Mouse (Mus musculus) heart, postnatal 0 days (tissue): Measurements from ENCODE around the gene Ass1. TPM values are rescaled to one million over a fixed set of nuclear protein-coding genes. Genes with fewer than 3 reads are reported as not detected.

Source experiments
- ATAC-seq: fragments of 200-750 bp; cut with Nextera tagmentation; 2 replicates; pipeline ENCODE4 v1.8.0; 2017; ENCODE audit warnings: low read depth, moderate number of reproducible peaks, moderate library complexity; ENCODE audit not compliant: insufficient read depth
- DNase-seq: peaks from one replicate; pipeline ENCODE4 v3.0.0-alpha.2; 2016; ENCODE audit warnings: low spot score
- H3K27ac ChIP-seq: fragments of 300-500 bp; sonication (generic); 2 replicates; pipeline ENCODE4 v1.5.1; 2014; ENCODE audit warnings: low read depth, mild to moderate bottlenecking
- H3K27me3 ChIP-seq: fragments of 300-500 bp; sonication (generic); 2 replicates; pipeline ENCODE4 v1.6.1; 2014; ENCODE audit warnings: low read length, mixed read lengths; ENCODE audit not compliant: control insufficient read depth, insufficient read depth
- H3K36me3 ChIP-seq: fragments of 300-500 bp; sonication (generic); replicated peaks from 2 replicates; pipeline ENCODE4 v1.6.1; 2014; ENCODE audit warnings: low read length, mixed read lengths; ENCODE audit not compliant: control insufficient read depth, insufficient read depth
- H3K4me1 ChIP-seq: fragments of 300-500 bp; sonication (generic); 2 replicates; pipeline ENCODE4 v1.6.1; 2014; ENCODE audit warnings: antibody characterized with exemption; ENCODE audit not compliant: control insufficient read depth, insufficient read depth
- H3K4me2 ChIP-seq: fragments of 300-500 bp; sonication (generic); 2 replicates; pipeline ENCODE4 v1.6.1; 2014; ENCODE audit warnings: low read depth, mild to moderate bottlenecking, low read length, moderate library complexity
- H3K4me3 ChIP-seq: fragments of 300-500 bp; sonication (generic); 2 replicates; pipeline ENCODE4 v1.5.1; 2014; ENCODE audit warnings: low read depth, low read length
- H3K9ac ChIP-seq: fragments of 300-500 bp; sonication (generic); replicated peaks from 2 replicates; pipeline ENCODE4 v1.6.1; 2014; ENCODE audit warnings: low read depth, low read length, mixed read lengths
- H3K9me3 ChIP-seq: fragments of 300-500 bp; sonication (generic); replicated peaks from 2 replicates; pipeline ENCODE4 v1.6.1; 2016; ENCODE audit warnings: low read length; ENCODE audit not compliant: control insufficient read depth
- CTCF ChIP-seq: IDR thresholded peaks from 2 replicates; pipeline ENCODE4 v1.5.1; 2016; ENCODE audit warnings: antibody characterized with exemption, control low read depth, low read depth
- EP300 ChIP-seq: IDR thresholded peaks from 2 replicates; pipeline ENCODE4 v1.6.1; 2016; ENCODE audit warnings: antibody characterized with exemption, low read depth
- WGBS: fragments of 180-500 bp; shearing (Covaris S2); extraction: QIAGEN DNeasy Blood & Tissue Kit; methylation state at CpG from one replicate; pipeline ENCODE4 v1.1.7; 2014; 5-methylcytosine and 5-hydroxymethylcytosine counted together
- polyA plus RNA-seq: library from polyadenylated mRNA; unstranded; fragments of >200 nt; fragmentation: Nextera tagmentation; extraction: Ambion mirVana; gene quantifications from 2 replicates; pipeline ENCODE4 v1.2.1, GENCODE M21; 2015
- total RNA-seq: library from RNA; depleted of rRNA; stranded (reverse); fragments of >200 nt; gene quantifications from 2 replicates; pipeline ENCODE4 v1.2.3, GENCODE M21; 2014; ENCODE audit warnings: low replicate concordance

Ass1 gene
- total and polyA plus RNA-seq, 2 experiments from 2014 or later = 4.9 to 16.8 TPM

GRCm38 (mm10) chr2:31446456-31446855 is 23.6 kb upstream of the Ass1 start:
- no peaks in the 10 kb centered on the region for H3K27me3 ChIP-seq
- H3K4me1 ChIP-seq = peaks cover 13% of the 10 kb centered on the region
- H3K4me3 ChIP-seq = no peak overlapping the region
- H3K27ac ChIP-seq = no peak overlapping the region
- TF ChIP-seq CTCF (no peak), EP300 (no peak)
- 70% methylated on average over 4 of the region's 4 CpGs for WGBS
- ATAC-seq = no peak
- H3K9me3 ChIP-seq = no peaks in the 10 kb centered on the region
- H3K36me3 ChIP-seq = no peaks in the 10 kb centered on the region
- no peak for DNase-seq
- no peak overlapping the region for H3K9ac ChIP-seq
- H3K4me2 ChIP-seq = no peak overlapping the region

- Histone ChIP-seq H3K4me3 (no peak overlapping the region), H3K27me3 (no peaks in the 10 kb centered on the region), H3K4me2 (no peak overlapping the region), H3K9ac (no peak overlapping the region), H3K4me1 (peaks cover 13% of the 10 kb centered on the region), H3K36me3 (no peaks in the 10 kb centered on the region), H3K9me3 (no peaks in the 10 kb centered on the region), H3K27ac (no peak overlapping the region)
- ATAC-seq = no peak
- 74% methylated on average over 2 of the region's 2 CpGs for WGBS
- no peak for DNase-seq
- no peak for TF ChIP-seq EP300
- no peak for TF ChIP-seq CTCF
These were observed 22.5 kb upstream of the Ass1 start for GRCm38 (mm10) chr2:31447536-31447935.

- 52% methylated on average over 3 of the region's 3 CpGs for WGBS
- no peak overlapping the region for H3K9ac ChIP-seq
These were observed 21.1 kb upstream of the Ass1 start for GRCm38 (mm10) chr2:31448756-31449440.

GRCm38 (mm10) chr2:31449441-31449815 is 20.6 kb upstream of the Ass1 start:
- ATAC-seq (peak; percentile 80), DNase-seq (peak; percentile 73)
- TF ChIP-seq EP300 = no peak
- TF ChIP-seq CTCF = no peak
- 20% methylated on average over 4 of the region's 4 CpGs for WGBS
- H3K4me3 ChIP-seq = no peak overlapping the region
- no peaks in the 10 kb centered on the region for H3K36me3 ChIP-seq
- H3K4me2 ChIP-seq = no peak overlapping the region
- H3K9ac ChIP-seq = no peak overlapping the region
- no peaks in the 10 kb centered on the region for H3K9me3 ChIP-seq
- H3K27me3 ChIP-seq = no peaks in the 10 kb centered on the region
- H3K4me1 ChIP-seq = peaks cover 15% of the 10 kb centered on the region
- H3K27ac ChIP-seq = peak overlapping the region; percentile 52

More at GRCm38 (mm10) chr2:31448756-31449440, 21.1 kb upstream of the Ass1 start:
- Histone ChIP-seq H3K27me3 (no peaks in the 10 kb centered on the region), H3K4me2 (no peak overlapping the region), H3K9me3 (no peaks in the 10 kb centered on the region), H3K27ac (peak overlapping the region; percentile 52), H3K4me1 (peaks cover 13% of the 10 kb centered on the region), H3K36me3 (no peaks in the 10 kb centered on the region), H3K4me3 (no peak overlapping the region)
- DNase-seq = no peak
- TF ChIP-seq EP300 (no peak), CTCF (no peak)
- no peak for ATAC-seq

GRCm38 (mm10) chr2:31449902-31450301 is 20.1 kb upstream of the Ass1 start:
- no peaks in the 10 kb centered on the region for H3K9me3 ChIP-seq
- H3K27me3 ChIP-seq = no peaks in the 10 kb centered on the region
- H3K9ac ChIP-seq = no peak overlapping the region
- H3K4me2 ChIP-seq = no peak overlapping the region
- H3K4me3 ChIP-seq = no peak overlapping the region
- DNase-seq (no peak), ATAC-seq (no peak)
- no peak overlapping the region for H3K27ac ChIP-seq
- 86% methylated on average over 4 of the region's 4 CpGs for WGBS
- TF ChIP-seq CTCF (no peak), EP300 (no peak)
- H3K4me1 ChIP-seq = peaks cover 20% of the 10 kb centered on the region
- no peaks in the 10 kb centered on the region for H3K36me3 ChIP-seq

- WGBS = 44% methylated on average over 3 of the region's 3 CpGs
- Histone ChIP-seq H3K4me2 (no peak overlapping the region), H3K27ac (no peak overlapping the region), H3K36me3 (no peaks in the 10 kb centered on the region), H3K9me3 (no peaks in the 10 kb centered on the region), H3K4me3 (no peak overlapping the region), H3K4me1 (peaks cover 25% of the 10 kb centered on the region), H3K27me3 (no peaks in the 10 kb centered on the region), H3K9ac (no peak overlapping the region)
- ATAC-seq (no peak), DNase-seq (no peak)
- TF ChIP-seq EP300 (no peak), CTCF (no peak)
These were observed 19.3 kb upstream of the Ass1 start for GRCm38 (mm10) chr2:31450661-31451060.
